Mouse (Mus musculus): ENCODE results near the gene App.

Gene App

DNA sequence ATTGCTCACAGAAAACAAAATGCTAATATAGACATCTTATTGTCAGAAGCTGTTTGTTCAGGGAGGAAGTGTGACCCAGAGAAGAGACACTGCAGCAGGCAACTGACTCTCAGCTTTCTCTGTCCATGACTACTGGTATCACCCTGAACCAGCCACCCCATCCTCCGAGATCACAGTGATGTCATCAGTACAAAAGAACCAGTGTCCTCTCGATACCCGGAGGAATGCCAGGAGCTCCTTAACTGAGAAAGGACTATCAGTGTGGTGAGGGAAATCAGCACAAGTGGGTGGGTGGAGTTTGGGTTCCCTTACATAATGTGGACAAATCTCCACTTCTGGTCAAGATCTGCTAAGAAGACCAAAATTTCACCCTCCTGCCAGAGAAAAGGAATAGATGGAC is 150.5 kb downstream of the App start:
- no peak for DNase-seq (ENCODE audit: low read depth, low spot score)

DNA sequence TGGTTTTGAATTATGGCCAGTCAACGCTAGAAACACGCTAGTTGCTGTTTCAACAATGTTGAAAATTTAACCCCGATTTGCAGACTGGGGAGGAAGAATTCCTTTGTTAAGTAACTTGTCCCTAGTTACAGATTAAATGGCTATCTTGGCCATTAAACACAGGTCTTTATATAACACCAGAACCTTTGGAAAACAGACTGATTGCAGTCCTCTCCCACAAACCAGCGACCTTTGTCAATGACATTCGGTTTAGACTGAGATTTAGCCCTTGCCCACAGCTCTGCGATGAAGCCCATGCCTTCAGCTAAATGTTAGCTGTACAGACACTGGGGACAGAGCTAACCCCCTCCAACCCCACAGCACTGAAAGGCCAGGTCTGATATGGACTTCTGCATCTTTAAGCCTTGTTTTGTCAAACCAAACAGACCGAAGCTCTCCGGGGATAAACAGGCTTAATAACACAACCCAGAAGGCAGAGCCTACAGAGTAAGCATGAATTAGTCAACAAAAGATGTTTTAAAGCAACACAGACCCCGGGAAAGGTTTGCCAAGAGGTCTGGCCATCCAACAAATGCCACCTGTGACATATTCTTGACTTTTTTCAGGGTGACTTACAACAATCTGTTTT is 152.8 kb downstream of the App start:
- DNase-seq (ENCODE audit: low read depth, low spot score), result no peak

DNA sequence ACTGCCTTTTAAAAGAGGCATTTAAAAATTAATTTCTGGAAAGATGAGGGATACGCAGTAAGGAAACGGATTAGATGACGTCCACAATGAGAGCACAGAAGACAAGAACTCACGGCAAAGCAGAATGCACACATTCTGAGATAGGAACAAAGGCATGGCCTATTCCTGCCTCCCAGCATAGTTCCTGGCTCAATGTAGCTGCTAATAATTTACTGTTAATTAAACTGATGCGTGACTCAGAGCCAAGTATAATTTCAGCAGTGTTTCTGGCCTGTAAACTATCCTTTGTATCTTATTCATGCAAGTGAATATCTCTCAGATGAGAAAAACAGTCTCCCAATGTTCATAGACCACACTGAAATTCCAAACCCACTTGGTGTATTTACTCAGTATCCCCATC is 154.3 kb downstream of the App start:
- no peak for DNase-seq (ENCODE audit: low read depth, low spot score)

DNA sequence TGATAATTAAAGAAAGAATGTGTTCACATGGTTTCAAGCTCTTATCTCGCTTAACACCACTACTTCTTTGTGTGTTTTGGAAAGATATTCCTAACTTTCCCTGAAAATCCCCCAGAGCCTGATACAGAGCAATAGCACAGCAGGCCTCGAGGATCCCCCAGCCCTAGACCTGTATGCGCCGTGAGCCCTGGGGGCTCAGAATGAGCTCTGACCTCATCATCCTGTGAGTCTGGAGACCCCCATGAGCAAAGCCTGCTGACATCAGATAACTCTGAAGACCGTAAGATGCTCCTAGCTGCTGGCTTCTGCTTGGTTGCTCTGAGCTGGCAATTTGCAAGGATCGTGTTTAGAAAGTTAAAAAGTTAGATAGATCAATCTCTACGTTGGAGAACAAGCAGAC is 155.7 kb downstream of the App start:
- no peak for DNase-seq (ENCODE audit: low read depth, low spot score)

DNA sequence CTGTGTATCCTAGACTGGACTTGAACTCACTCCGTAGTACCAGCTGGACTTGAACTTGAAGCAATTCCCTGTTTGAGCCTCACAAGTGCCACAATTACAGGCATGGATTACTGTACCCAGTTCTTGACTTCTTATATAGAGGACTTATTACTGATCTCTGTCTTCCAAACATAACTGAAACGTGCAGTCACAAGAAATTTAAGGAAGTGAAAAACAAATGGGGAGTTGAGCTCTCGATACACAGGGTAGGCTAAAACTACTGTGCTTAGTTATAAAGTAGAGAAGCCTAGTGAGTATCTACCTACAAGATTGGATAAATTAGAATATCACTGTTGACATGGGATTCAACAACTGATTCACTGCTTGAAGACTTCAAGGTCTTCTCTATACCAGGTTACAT is 160.9 kb downstream of the App start:
- no peak for DNase-seq (ENCODE audit: low read depth, low spot score)

DNA sequence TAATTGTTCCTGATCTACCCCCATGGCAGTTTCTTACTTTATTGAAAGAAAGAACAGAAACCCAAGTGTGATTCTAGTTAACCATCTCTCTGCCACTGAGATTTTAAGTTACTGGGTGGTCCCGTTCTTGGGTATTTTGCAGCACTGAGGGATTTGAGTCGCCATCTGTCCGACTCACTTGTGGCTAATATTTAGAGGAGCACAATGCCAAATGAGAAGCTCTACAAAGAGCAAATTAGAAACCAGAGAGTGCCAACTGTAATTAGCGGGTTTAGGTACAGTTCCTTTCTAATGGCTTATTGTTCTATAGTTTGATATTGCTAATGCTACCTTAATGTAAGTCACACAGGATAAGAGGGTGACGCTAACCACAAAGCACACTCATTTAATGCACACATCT is 161.4 kb downstream of the App start:
- no peak for DNase-seq (ENCODE audit: low read depth, low spot score)

DNA sequence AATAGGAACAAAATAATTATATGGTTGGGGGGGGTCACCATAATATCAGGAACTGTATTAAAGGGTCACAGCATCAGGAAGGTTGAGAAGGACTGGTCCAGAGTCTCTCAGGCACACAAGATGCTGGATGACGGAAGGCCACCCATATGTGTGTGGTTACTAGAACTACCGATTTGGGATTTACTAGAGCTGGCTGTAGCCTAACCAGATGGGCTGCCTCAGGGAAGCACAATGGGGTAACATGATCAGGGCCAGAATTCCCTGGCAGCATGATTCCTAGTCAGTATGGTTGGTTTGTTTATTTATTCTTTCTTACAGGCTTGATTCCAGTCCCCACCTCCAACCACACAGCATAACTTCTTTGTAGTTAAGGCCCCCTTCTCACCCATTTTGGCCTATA is 162.9 kb downstream of the App start:
- DNase-seq (ENCODE audit: low read depth, low spot score), result no peak

DNA sequence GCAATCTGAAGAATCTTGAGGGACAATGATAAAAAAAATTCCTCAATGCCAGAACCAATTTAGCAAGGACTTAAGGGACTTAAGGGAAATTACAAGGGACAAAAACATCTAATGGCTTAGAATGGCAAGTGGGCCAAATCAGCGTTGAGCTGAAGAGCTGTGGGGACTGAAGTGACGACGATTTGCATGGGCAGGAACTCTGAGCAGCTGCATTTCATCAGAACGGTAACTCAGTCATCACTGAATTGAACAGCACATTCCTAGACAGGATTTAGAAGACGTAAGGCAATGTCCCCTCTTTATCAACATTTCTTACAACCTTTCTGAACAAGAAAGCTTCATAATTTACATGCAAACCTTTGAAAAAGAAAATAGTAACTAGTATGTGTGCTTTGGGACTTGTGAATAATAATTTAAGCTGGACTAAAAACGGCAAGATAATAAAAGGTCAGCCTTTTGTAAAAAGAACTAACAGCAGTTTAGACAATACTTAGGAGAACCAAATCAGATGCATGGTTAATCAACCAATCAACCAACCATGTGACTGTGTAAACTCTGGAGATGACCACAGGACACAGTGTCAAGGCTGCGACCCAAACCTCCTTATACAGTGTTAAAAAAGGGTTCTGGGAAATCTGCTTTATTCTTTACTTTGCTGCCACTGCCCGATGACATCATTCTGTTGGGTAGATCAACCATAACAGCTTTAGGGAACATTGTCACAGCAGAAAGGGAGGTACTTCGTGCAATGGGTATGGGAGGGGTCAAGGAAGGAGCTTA is 164.5 kb downstream of the App start:
- no peak for DNase-seq (ENCODE audit: low read depth, low spot score)

DNA sequence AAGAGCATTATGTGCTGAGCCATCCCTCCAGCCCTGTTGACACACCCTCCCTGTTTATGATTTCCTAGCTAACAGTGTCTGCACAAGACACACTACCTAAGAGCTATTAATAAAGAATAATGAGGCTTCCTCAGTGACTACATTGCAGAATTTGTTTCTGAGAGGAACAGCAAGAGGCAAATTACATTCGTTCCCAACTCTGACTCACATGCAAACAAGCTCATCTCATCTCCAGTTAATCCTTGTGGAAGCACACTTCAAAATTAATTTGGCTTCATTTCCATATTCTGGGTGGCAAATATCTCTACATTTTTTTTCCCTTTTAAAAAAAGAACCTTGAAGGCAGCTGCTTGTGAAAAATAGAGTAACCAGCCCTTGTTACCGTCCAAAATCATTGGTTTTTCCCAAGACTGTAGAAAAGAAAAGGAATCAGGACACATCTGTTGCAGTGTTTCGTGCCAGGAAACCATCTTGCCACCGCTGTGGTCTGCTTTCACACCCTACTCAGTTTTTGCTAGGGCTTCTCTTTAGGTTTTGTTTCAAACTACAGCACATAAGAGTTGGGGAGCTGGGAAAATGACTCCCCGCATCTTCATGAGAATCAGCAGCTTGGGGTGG is 171.5 kb downstream of the App start:
- DNase-seq (ENCODE audit: low read depth, low spot score), result no peak

DNA sequence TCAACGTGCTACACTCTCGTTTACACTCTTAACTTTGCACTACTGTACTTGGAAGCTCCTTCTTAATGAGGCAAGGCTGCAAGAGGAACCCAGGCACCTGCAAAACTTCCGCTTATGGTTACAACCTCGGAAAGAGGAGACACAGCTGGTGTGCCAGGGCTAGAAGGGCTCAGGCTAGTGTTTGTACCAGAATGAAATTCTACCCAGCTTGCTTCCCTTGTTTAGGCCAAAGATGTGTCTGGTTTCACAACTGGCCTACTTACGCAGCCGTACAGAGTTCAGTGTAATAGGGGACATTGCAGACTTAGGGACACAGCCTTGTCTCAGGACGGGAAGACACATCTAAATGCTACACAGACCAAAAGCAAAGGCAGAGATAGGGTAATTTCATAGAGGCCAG is 173.3 kb downstream of the App start:
- no peak for DNase-seq (ENCODE audit: low read depth, low spot score)

DNA sequence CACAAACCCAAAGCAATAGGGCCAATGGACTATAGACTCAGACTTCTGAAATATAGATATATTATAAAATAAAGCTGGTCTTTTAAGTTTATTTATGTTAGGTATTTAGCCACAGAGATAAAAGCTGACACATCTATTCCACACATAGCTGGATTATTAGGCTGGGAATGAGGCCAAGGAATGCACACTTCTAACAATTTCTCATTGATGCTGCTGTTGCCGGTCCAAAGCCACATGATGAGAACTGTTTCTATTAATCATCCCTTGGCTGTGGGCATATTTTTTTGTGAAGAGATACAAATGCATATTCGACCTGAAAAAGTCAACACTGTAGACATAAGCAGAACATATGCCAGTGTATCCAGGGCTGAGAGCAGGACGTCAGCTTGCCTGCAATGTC is 176.0 kb downstream of the App start:
- no peak for DNase-seq (ENCODE audit: low read depth, low spot score)

DNA sequence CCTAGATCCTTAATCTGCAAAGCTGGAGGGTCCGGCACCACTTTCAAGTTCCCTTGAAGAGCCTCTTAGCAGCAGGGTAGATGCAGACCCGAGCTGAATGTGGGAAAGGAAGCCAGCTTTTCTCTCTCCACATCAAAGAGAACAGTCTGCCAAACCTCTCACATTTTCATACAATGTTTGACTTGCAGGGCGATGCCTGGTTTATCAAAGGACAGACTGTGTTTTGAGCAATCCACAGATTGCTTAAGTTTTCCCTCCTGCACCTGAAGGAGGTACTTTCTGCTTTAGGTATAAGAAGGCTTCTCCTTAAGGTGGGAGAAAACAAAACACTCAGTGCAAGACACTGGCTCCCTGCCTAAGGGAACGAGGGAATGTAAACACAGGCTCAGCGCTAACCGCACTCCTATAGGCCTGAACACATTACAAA is 178.1 kb downstream of the App start:
- DNase-seq (ENCODE audit: low read depth, low spot score), result no peak

DNA sequence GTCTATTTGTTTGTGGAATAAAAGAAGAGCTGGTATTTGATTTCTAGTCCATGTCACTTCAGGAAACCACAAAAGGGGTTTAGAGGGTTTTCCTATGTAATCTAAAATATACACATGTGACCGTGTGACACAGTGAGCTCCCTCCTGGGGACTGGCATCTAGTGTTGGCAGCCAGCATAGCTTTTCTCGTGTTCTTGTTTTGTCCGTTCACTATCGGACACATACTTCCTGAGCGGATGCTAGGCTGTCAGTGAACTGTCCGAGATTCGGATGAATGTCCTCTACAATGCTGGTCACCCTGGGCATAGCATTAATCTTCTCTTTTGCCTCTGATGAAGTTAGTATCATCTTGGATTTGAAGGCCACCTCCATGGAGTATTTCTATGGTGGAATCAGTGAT is 180.7 kb downstream of the App start:
- DNase-seq (ENCODE audit: low read depth, low spot score), result no peak

DNA sequence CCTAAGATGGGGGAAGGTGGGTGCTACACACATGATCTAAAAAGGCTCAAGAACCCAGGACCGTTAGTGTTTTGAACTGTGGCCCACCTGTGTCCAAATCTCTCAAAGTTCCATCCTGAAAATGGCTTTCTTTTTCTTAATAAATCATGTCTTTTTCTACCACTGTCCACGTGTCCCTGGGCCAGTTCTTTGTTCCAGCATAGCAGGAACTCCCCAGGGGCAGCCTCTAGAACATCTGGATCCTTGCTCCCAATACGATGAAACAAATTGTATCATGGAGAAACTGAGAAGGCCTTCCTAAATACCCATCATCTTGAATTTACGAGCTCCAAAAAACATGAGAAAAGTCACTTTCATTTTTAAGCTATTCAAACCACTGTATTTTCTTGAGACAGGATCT is 182.6 kb downstream of the App start:
- no peak for DNase-seq (ENCODE audit: low read depth, low spot score)

DNA sequence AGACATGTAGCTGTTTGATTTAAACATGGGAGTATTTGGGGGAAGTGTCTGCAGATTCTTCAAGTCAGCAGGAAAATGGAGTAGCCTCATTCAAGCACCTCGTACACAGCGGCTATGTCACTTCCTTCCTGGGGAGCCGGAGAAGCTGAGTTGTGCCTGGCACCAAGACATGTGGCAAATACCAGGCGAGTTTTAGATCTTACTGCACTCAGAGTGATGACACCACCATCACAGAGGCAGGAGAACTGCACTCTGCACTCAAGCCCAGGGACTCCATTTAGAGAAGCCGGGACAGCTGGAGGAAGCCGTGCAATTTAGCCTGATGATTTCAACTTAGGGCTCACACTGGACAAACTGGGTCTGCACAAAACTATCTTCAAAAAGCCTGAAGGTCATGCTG is 183.6 kb downstream of the App start:
- DNase-seq (ENCODE audit: low read depth, low spot score), result no peak

DNA sequence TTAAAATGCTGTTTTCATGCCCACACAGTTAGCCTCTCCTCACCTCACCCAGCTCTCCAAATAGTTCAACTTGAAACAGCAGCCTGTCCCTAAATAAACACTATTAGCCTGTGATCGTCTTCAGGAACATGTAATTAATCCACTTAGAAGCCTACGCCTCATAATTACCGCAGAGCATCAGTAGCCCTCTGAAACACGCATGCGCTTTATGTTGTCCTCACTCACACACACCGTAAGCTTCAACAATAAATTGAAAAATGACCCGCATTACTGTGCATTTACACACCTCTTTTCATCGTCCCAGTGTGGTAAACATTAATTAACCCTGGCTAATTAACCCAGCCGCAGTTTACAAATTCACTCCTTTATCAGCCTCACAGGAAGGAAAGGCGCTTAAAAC is 184.1 kb downstream of the App start:
- no peak for DNase-seq (ENCODE audit: low read depth, low spot score)

DNA sequence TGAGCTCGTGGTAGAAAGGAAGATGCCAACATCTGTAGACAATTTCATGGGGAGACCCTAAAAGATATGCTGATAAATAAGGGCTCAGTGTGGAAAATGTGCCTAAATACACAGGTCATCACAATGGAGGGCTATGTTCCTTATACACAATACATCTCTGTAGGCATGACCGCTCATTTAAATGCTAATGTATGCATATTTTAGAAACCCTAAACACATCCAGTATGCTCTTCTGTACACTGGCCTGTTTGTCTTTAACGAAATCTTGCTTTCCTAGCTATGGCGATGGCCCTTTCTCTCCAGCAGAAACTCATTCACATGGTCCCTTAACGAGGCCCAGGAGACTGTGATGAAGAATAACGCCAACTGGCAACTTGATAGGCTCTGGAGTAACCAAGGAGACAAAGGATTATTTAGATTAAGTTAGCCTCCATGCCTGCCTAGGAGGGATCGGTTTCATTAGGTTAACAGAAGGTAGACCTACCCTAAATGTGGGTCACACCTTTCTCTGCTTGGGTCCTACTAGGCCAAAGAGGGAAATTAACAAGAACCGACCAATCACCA is 185.8 kb downstream of the App start:
- DNase-seq (ENCODE audit: low read depth, low spot score), result no peak

DNA sequence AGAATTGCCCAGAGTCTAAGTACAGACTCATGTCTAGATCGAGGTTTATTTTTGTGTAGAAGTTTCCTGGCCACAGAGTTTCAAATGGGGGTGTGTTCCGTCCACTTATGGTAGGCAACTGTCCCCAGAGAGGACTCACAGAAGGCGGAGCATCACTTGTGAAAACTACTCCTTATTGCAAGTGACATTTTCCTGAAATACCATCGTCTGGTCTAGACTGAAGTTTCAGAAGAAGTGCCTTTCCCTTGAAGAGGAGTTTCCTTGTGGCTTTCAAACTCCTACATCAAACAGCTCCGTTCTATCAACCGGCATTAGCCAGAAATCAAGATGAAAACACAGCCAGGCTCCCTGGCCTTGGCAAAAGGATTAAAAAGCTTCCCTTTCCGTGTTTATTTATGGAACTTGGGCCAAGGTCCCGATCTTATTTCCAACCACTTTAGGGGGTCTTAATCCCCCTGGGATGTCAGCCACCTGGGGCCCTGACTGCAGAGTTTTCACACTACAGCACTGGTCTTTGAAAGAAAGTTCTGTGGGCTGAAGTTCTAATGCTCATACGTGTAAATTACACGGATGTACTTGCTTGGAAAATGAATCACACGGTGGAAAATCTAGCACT is 187.4 kb downstream of the App start:
- no peak for DNase-seq (ENCODE audit: low read depth, low spot score)

DNA sequence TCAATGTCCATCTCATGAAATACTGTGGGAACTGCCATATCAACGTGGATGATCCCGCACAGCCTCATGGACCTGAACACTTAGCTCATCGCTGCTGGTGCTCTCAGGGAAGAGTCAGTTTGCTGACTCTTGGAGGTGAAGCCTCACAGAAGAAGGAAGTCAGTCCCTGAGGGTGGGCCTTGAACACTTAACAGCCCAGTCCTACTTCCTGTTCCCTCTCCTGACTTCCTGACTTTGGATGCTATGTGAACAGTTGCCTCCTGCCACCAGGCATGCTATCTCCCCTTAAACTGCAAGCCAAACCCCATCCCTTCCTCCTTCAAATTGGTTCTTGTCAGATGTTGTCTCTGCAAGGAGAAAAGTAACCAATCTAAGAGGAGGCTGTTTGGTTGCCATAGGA is 188.2 kb downstream of the App start:
- DNase-seq (ENCODE audit: low read depth, low spot score), result no peak

DNA sequence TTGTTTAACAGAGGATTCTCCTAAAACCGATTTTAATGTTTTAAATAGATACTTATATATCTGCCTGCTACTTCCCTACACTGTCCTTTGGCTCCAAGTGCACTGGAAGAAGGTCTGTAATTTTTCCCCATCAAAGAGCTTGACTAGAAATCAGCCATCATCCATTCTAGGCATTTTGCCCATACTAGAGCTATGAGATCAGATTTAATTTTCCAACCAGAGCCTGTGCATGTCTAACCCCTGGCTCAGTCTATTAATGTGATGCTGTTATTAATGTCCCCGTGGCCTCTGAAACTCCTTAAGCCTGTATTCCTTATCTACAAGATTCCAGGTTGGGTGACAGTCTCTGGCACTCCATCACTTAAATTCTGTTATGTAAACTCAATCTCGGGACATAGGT is 190.1 kb downstream of the App start:
- no peak for DNase-seq (ENCODE audit: low read depth, low spot score)

DNA sequence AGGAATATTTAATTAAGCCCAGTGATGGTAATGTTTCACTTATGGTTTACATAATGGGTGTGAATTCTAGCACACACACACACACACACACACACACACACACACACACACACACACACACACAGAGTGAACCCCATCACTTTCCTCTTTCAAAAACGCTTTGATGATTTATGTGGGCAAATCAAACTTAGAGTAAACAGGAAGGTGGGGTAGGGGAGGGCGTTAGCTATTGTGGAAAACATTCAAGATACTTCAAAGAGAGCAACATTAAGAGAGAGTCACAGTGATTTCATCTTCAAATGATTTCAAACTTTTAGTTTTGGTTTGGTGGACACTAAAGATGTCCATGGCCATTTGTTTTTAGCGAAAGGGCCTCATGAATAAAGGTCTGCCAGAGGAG is 191.0 kb downstream of the App start:
- no peak for DNase-seq (ENCODE audit: low read depth, low spot score)

DNA sequence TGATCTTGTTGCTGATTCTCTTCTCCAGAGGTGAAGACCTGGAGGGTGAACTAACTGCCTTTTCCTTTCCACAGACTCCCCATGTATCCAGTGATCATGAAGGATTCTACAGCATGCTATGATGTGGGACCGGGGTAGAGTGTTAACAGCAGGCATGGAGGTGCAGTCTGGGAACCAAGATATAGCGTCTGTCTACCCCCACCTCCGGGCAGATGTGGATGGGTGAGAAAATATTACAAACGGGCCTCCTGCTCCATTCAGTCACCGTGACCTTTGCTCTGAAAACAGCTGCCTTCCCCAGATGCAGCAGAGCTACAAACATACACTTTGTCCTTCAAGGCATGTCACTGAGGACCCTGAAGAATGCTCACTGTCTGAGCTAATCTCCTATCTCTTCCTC is 195.0 kb downstream of the App start:
- no peak for DNase-seq (ENCODE audit: low read depth, low spot score)

DNA sequence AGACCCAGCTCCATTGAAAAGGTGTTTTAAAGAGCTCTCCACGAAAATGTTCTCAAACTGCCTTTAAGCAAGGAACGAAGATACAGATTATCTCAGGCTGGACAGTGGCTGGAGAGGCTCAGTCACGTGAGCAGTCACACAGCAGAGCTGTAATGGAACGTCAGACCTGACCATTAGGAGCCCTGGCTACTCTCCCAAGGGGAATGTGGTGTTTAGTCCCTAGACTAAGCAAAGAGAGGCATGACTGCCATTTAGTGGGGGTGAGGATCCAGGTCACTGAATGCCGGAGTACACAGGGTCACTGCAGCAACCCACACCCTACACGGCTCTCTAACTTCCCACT is 199.4 kb downstream of the App start:
- DNase-seq (ENCODE audit: low read depth, low spot score), result no peak

Data from c-Kit-negative CD71-positive TER-119-positive erythroid progenitor cells, embryonic 14.5 days (primary cell).